ENCODE assay signal across 21 mouse cellular contexts in genomic region chr3:133539991-133540390, GRCm38 (mm10). TPM values are rescaled to one million over a fixed set of nuclear protein-coding genes. Genes with fewer than 3 reads are reported as not detected.
A peak's percentile ranks its signal among the peaks of the same experiment; 100 is the strongest.
DNase-seq lines count a peak whose midpoint lies in the region; ATAC-seq and TF ChIP-seq lines count a peak whose summit lies in the region.
"Had no signal": no experiment of that assay in that cellular context is flagged by ENCODE, and none has a peak within 500 bp of the region (broad histone marks: within the 10 kb centered on the region; RNA-seq: fewer than 3 reads in every experiment).

No protein-coding gene starts in this region.

- dilution Hi-C loops in CH12.LX (cut with MboI; ENCODE audit: extremely low pct_ligation_motif_present, extremely low pct_unique_long_range_greater_than_20kb, low sequenced_read_pairs), result no loop called here

- H3K4me1 ChIP-seq in heart, embryonic 12.5 days (replicated peaks), result peaks cover 7% of the 10 kb centered on the region
- peaks cover 14 to 35% of the 10 kb centered on the region in 2 experiments for H3K4me1 ChIP-seq in CH12.LX (ENCODE audit: control insufficient read depth in 1 of 2, insufficient read depth in 2 of 2)
- peaks cover 11% of the 10 kb centered on the region for H3K4me1 ChIP-seq in kidney, adult 2 months (ENCODE audit: control insufficient read depth, insufficient read depth, low read length)

- no peak for TF ChIP-seq POLR2A in CH12.LX (IDR thresholded peaks at IDR 0.05; ENCODE audit: low read depth, low read length)
- no peak for TF ChIP-seq POLR2A in kidney, adult 2 months (IDR thresholded peaks at IDR 0.05; ENCODE audit: low read depth, low read length)

- TF ChIP-seq CTCF in CH12.LX (conservative IDR thresholded peaks at IDR 0.05 in 1 of 2, IDR thresholded peaks at IDR 0.05 in 1 of 2; ENCODE audit: low read depth in 2 of 2, low read length in 2 of 2), result no peak
- TF ChIP-seq CTCF in kidney, adult 2 months (conservative IDR thresholded peaks at IDR 0.05; ENCODE audit: insufficient read depth, insufficient read length, low read depth, low read length), result no peak

- DNase-seq in heart, adult 11 months, result peak; percentile 96
- DNase-seq in layer of hippocampus, postnatal 14 days (ENCODE audit: low spot score in 2 of 2), result peak; percentile 6 to 32
- DNase-seq in layer of hippocampus, adult 18-20 months (ENCODE audit: low spot score in 2 of 2), result no peak
- DNase-seq in CH12.LX (ENCODE audit: extremely low read depth) (no peak), R1 (ENCODE audit: low read depth, low spot score) (peak; percentile 55)
- no peak for DNase-seq in kidney, postnatal 36 days
- no peak for DNase-seq in kidney, adult 2 months
- DNase-seq: adrenal gland, postnatal 10 days; cerebellum, adult 11 months; cerebellum, postnatal 25 days; embryo, embryonic 11 days; kidney, adult 18-20 months; kidney, postnatal 25 days; layer of hippocampus, adult 9-11 months; thymus, postnatal 14 days had no signal

- H3K36me3 ChIP-seq in heart, embryonic 12.5 days, result peaks cover 11% of the 10 kb centered on the region
- H3K36me3 ChIP-seq in CH12.LX (replicated peaks in 1 of 2; ENCODE audit: control insufficient read depth in 1 of 2, insufficient read depth in 1 of 2, low read length in 1 of 2), result peaks cover 24 to 45% of the 10 kb centered on the region in 2 experiments
- H3K36me3 ChIP-seq in kidney, adult 2 months (ENCODE audit: control insufficient read depth, insufficient read depth, low read length), result peaks cover 1% of the 10 kb centered on the region; the same call in 1 of the 2 replicates

- in situ Hi-C loops in CH12.LX (cut with MboI; ENCODE audit: low pct_ligation_motif_present, low pct_unique_long_range_greater_than_20kb, low sequenced_read_pairs), result no loop called here

- 56% methylated on average over 4 of the region's 4 CpGs for WGBS in heart, embryonic 12.5 days
- WGBS in kidney, adult 2 months, result 57% methylated on average over 4 of the region's 4 CpGs

- H3K9ac ChIP-seq in heart, embryonic 12.5 days, result no peak overlapping the region
- H3K9ac ChIP-seq in CH12.LX (ENCODE audit: insufficient read depth, low read depth), result peak overlapping the region; percentile 12; the same call in 1 of the 2 replicates
- H3K9ac ChIP-seq: limb, embryonic 12.5 days; liver, embryonic 14.5 days; lung, embryonic 15.5 days had no signal

- no peak for TF ChIP-seq EP300 in CH12.LX (IDR thresholded peaks at IDR 0.05; ENCODE audit: low read length)

- no peaks in the 10 kb centered on the region for H3K27me3 ChIP-seq in heart, embryonic 12.5 days (replicated peaks)
- H3K27me3 ChIP-seq in CH12.LX (replicated peaks), result no peaks in the 10 kb centered on the region
- H3K27me3 ChIP-seq in kidney, adult 2 months (replicated peaks; ENCODE audit: control insufficient read depth, insufficient read depth, low read length), result no peaks in the 10 kb centered on the region
- H3K27me3 ChIP-seq: limb, embryonic 12.5 days; lung, embryonic 15.5 days had no signal

- no peak for TF ChIP-seq RAD21 in CH12.LX (IDR thresholded peaks at IDR 0.05; ENCODE audit: low read depth, low read length)

- no peak overlapping the region for H3K27ac ChIP-seq in heart, embryonic 12.5 days (ENCODE audit: poor library complexity, severe bottlenecking)
- peak overlapping the region; percentile 27 for H3K27ac ChIP-seq in CH12.LX (ENCODE audit: insufficient read depth, low read depth)
- no peak overlapping the region for H3K27ac ChIP-seq in kidney, adult 2 months (ENCODE audit: insufficient read depth, low read depth, low read length)
- H3K27ac ChIP-seq: limb, embryonic 12.5 days; liver, embryonic 14.5 days; lung, embryonic 15.5 days; macrophage had no signal

- no peak for ATAC-seq in heart, embryonic 12.5 days (ENCODE audit: insufficient number of reproducible peaks, low FRiP score)
- ATAC-seq: midbrain, embryonic 16.5 days had no signal

- H3K9me3 ChIP-seq in heart, embryonic 12.5 days (replicated peaks), result 0 out of 2 replicates have a peak, but pooled peaks cover 5% of the 10 kb centered on the region
- H3K9me3 ChIP-seq in CH12.LX (replicated peaks; ENCODE audit: low read length), result peaks cover 9% of the 10 kb centered on the region
- H3K9me3 ChIP-seq: limb, embryonic 12.5 days; lung, embryonic 15.5 days had no signal

- no peak overlapping the region for H3K4me2 ChIP-seq in heart, embryonic 12.5 days
- H3K4me2 ChIP-seq in CH12.LX (ENCODE audit: insufficient read depth, low read depth, poor library complexity, severe bottlenecking), result peak overlapping the region; percentile 80
- H3K4me2 ChIP-seq: limb, embryonic 12.5 days; lung, embryonic 15.5 days had no signal

- H3K79me2 ChIP-seq in CH12.LX (replicated peaks; ENCODE audit: control insufficient read depth, extremely low read depth, insufficient read depth, poor library complexity, severe bottlenecking), result peaks cover 86% of the 10 kb centered on the region

- H3K4me3 ChIP-seq in heart, embryonic 12.5 days, result no peak overlapping the region
- H3K4me3 ChIP-seq in CH12.LX (replicated peaks in 1 of 3; ENCODE audit: low read depth in 2 of 3, low read length in 2 of 3, poor library complexity in 1 of 3), result no peak overlapping the region
- H3K4me3 ChIP-seq in kidney, adult 2 months (ENCODE audit: insufficient read depth, low read depth, low read length), result no peak overlapping the region
- H3K4me3 ChIP-seq: limb, embryonic 12.5 days; lung, embryonic 15.5 days had no signal

TF ChIP-seq in CH12.LX, 34 proteins besides CTCF, POLR2A, EP300 and RAD21:
- TF ChIP-seq MEF2A (IDR thresholded peaks at IDR 0.05; ENCODE audit: borderline replicate concordance, low read depth, low read length) (no peak), USF2 (conservative IDR thresholded peaks at IDR 0.05; ENCODE audit: low read depth, low read length) (0 out of 2 replicates have a peak, but pooled peaks have one; percentile 17), MAX (IDR thresholded peaks at IDR 0.05; ENCODE audit: low read length) (peak; percentile 98), POLR2AphosphoS2 (IDR thresholded peaks at IDR 0.05; ENCODE audit: low read depth, low read length) (no peak), MYC (IDR thresholded peaks at IDR 0.05; ENCODE audit: low read depth, low read length) (peak; percentile 99), SIN3A (IDR thresholded peaks at IDR 0.05; ENCODE audit: low read length) (peak; percentile 65; the same call in 1 of the 2 replicates), E2F4 (IDR thresholded peaks at IDR 0.05; ENCODE audit: insufficient replicate concordance, low read depth, low read length) (no peak), MXI1 (IDR thresholded peaks at IDR 0.05; ENCODE audit: low read depth, low read length) (peak; percentile 96), BHLHE40 (IDR thresholded peaks at IDR 0.05; ENCODE audit: low read depth, low read length) (peak; percentile 96), MAFK (IDR thresholded peaks at IDR 0.05; ENCODE audit: insufficient replicate concordance, low read length) (no peak)
TF ChIP-seq in CH12.LX: peak in this region for 6.

RNA-seq across cellular contexts. Expression of gene Tet2, which starts 4.9 kb away (rescaled TPM):
- polyA plus RNA-seq in heart, embryonic 12.5 days (2016; fragmentation: Nextera tagmentation; extraction: Ambion mirVana), result 15.3 and 16.3 TPM in 2 replicates
- 10 to 100 TPM; 49.2 to 49.7 TPM for total RNA-seq in layer of hippocampus, postnatal 14 days (2021)
- total RNA-seq in layer of hippocampus, adult 18-20 months (2021), result 10 to 100 TPM; 38.3 to 39.7 TPM
- total RNA-seq in CH12.LX (2012; rRNA removed) (59.1 and 78.5 TPM in 2 replicates), CH12.LX (2014; rRNA removed) (49.7 and 51.3 TPM in 2 replicates)
- polyA plus RNA-seq in CH12.LX (2012; ENCODE audit: insufficient read length, low read depth), result 38.5 and 39.6 TPM in 2 replicates
- 15.9 and 22.6 TPM in 2 replicates for polyA plus RNA-seq in kidney, adult 2 months (2012; rRNA removed)

Comparison
In these comparisons a context has a peak if more than half of its experiments do, and no peak if none do; other contexts are left out.
1. DNase-seq: peak in heart, adult 11 months (single experiment), layer of hippocampus, postnatal 14 days (2 of 2) and R1 (single experiment); none in layer of hippocampus, adult 18-20 months (0 of 2), CH12.LX (single experiment), kidney, postnatal 36 days (0 of 2) and kidney, adult 2 months (single experiment).